Mouse (Mus musculus): ENCODE results near the gene Tspan32.
A peak's percentile ranks its signal among the peaks of the same experiment; 100 is the strongest.

The Tspan32 gene

DNA sequence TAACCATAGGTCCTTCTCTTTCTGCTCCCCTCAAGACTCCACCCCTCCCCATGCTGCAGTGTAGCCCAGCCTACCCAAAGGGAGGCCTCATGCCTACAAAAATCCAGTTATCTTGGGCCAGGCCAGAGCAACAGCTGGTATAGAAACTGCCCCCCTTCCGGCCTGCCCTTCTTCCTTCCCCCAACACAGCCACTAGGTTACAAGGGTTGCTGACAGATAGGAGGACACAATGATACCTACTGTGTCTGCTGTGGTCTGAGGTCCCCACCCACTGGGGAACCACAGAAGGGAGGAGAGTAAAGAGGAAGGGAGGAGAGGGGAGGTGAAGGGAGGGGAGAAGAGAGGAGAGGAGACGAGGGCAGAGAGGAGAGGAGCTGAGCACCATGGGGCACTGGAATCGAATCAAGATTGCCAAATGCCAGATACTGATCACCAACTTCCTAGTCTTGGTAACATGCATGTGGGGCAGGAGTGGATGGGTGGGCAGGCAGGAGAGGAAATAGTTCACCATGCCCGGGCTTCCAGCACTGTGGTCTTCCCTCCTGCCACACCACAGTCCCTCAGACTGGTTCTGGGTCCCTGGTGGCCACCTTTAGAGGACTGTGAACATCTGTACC is at the start of gene Tspan32:
Gene Tspan32 (plus strand): TSS at position 320 of the 617 bp plus-strand sequence.
- DNase-seq (ENCODE audit: low spot score), result no peak

DNA sequence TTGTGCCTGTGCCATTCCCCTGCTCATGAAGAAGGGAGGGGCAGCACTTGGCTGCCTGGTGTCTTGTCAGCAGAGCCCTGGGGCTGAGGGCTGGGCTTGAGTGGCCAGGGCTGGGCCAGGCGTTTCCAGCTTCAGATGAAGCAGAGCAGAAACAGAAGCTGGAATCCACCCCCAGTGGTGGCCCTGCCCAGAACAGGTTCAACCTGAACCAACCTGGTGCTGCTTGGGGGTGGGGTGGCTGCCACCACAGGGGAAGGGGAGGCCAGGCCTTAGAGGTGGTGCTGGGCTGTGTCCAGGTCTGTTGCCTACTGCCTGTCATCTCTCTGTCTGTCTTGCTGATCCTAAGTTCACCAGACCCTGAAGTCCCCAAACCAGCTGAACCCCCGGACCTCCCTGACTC is 48.8 kb upstream of the Tspan32 start:
- DNase-seq (ENCODE audit: low spot score), result no peak

DNA sequence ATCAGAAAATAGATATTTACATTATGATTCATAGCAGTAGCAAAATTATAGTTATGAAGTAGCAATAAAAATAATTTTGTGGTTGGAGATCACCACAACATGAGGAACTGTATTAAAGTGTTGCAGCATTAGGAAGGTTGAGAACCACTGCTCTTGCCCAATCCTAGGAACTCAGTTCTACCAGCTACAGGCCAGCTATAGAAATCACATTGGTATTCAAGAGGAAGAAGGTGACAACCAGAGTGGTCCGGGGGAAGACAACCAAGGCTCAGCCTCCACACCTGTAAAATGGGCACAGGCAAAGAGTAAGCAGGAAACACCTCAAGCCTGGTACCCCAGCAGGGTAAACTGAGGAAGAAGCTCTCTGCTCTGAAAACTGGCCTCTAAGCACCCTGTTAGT is 46.0 kb upstream of the Tspan32 start:
- no peak for DNase-seq (ENCODE audit: low spot score)

DNA sequence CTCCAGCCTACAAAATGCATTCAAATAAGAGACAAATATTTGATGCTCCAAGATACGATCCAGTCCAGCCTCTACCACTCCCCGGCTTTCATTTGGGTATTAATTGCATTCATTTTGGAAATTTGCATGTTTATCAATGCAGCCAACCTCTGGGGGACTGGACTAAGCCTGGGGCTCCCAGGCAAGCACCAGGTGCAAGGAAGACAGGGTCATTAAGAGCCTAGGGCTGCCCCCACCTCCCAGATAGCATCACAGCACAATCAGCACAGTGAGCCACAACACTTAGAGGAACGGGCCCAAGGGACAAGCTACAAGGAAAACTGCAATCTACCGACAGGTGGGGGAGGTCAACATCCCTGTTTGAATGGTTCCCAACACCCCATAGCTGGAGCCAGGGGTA is 45.1 kb upstream of the Tspan32 start:
- DNase-seq (ENCODE audit: low spot score), result no peak

GRCm38 (mm10) chr7:142967414-142967883 is 37.4 kb upstream of the Tspan32 start:
- DNase-seq (ENCODE audit: low spot score), result no peak

DNA sequence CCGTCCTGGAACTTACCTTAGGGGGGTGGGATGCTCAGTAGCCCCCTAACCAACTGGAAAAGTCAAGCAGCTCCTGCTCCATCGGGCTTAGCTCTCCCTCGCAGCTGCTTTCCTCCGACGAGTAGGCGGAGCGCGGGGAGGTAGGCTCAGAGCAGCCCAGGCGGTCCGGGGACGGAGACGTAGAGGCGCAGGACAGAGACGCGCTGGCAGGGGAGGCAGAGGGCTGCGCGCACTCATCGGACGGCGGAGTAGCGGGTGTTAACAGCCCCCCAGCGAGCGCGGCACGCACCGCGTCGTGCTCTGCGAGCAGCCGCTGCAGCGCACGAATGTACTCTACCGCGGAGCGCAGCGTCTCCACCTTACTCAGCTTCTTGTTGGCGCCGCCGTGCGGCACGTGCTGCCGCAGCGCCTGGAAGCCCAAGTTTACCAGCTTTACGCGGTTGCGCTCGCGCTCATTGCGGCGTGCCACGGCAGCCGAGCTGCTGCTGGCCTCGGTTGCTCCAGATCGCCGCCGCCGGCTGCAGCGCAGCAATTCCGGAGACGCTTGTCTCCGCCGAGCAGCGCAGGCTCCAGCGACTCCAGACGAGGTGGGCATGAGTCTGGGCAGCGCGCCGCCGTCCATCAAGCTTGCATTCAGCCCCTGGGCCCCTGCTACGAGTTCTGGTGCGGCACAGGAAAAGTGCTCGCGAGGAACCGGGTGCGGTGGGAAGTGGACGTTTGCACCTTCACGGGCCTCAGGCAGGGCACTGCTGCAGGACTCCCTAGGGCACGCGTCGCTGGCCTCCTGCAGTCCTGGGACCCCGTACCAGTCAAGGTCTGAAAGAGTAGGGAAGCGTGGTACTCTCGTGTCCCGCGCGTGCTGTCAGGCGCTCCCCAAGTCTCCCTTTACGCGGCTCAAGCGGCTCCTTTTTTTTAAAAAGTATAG is 36.7 kb upstream of the Tspan32 start:
- peak; percentile 21 for DNase-seq (ENCODE audit: low spot score)

- no peak for DNase-seq (ENCODE audit: low spot score)
These were observed 35.9 kb upstream of the Tspan32 start, which contains the start of gene Ascl2 for GRCm38 (mm10) chr7:142968809-142969511. TSS of gene Ascl2 (minus strand) at chr7:142969264.

- no peak for DNase-seq (ENCODE audit: low spot score)
These were observed 22.9 kb upstream of the Tspan32 start for GRCm38 (mm10) chr7:142981908-142982307.

GRCm38 (mm10) chr7:142985146-142985545 is 19.7 kb upstream of the Tspan32 start:
- no peak for DNase-seq (ENCODE audit: low spot score)

- no peak for DNase-seq (ENCODE audit: low spot score)
These were observed 17.1 kb upstream of the Tspan32 start for GRCm38 (mm10) chr7:142987718-142988117.

DNA sequence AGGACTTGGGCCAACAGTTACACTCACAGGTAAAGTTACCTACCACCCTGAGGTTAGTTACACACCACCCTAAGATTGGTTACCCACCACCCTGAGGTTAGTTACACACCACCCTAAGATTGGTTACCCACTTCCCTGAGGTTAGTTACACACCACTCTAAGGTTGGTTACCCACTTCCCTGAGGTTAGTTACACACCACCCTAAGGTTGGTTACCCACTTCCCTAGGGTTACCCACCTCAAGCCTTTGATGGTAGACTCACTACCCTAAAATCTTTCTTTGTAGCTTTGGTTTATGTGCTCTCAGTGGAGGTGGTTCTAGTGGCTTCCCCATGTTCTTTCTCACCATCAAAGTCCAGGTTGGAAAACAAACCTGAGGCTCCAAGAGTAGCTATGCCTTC is 9.8 kb upstream of the Tspan32 start:
- DNase-seq (ENCODE audit: low spot score), result no peak

DNA sequence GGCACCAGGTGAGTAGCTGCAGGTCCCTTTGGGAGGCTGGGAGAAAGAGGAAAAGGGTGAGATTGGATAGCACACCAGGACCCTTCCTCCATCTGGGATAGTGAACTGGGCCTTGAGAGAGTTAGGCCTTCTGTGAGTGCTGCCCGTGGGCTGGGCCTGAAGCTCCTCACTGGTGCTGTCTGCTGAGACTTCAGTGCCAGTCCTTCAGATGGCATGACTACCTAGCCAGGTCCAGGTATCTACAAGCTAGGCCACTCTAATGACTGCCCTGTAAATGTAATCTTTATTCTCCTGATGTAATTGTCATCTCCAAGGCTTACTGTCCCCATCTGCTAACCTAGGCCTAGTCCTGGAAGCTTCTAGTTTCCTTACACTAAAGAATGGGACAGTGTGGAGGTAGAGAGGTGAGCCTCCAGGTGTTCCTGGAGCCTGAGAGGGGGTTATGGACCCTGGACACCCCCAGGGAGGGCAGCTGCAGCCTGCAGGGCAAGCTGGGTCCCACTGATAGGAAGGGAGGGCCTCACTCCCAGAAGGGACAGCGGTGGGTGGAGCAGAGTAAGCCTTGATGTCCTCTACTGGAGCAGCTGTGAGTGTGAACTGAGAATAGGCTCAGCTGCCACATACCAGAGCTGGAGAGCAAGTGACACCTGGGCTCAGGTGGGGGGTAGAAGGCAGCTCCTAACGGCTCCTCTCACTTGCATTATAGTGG is 9.1 kb upstream of the Tspan32 start:
- DNase-seq (ENCODE audit: low spot score), result no peak

DNA sequence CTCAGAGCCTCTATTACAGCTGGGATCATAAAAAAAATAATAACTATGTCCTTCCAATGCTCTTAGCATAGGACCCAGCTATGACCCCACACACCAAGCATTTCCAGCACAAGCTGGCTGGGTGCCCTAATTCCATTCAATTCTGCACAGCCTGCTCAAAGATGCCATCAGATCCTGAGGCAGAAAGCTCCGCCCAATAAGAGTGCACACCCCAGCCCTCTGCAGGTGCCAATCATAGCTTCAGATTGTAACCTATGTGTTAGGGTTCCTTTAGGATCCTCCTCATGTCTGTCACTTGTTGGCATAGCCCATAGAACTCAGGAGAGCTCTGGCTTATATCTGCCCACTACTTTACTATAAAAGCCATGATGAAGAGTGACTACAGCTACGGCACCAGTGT is 7.8 kb upstream of the Tspan32 start:
- no peak for DNase-seq (ENCODE audit: low spot score)

DNA sequence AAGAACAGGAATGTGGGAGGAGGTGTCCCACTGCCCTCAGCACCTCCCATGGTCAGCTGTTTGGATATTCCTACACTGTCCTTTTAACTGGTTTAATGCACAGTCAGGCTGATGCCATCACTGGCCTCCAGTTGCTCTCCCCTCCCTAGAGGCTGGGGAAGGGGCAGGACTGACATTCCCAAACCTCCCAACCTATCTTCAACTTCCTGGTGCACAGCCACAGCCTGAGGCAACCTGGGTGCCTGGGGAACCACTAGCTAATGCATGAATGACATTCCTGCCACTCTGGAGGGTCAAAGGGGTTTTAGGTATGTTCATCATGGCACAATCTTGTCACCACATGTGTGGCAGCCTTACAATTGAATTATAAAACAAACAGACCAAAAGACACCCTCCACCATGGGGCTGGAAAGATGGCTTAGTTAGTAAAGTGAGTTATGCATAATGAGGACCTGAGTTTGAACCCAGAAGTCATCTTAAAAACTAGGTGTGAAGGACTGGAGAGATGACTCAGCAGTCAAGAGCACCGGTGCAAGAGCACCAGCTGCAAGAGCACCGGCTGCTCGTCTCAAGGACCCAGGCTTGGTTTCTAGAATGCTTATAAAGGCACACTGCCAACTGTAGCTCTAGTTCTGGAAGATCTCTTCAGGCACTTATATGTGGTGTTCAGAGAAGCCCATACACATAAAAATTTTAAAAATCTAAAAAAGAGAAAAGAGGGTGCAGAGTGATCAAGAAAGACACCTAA is 7.3 kb upstream of the Tspan32 start:
- DNase-seq (ENCODE audit: low spot score), result no peak

DNA sequence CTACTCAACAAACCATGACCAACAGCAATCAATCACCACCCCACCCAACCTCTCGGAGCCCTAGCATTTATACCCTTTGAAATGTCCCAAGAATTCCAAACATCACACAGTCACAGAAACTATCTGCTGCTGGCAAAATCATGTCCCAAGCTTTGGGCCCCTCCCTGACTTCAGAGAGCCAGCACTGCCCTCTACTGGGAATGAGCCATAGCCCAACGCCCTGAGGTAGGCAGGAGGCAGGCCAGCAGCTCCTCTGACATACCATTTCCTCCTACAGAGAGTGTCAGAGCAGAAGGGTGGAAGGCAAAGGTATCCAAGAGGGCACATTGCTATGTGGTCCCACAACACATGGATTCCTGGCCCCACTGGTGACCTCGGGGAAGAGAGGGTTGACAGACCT is 2.2 kb upstream of the Tspan32 start:
- DNase-seq (ENCODE audit: low spot score), result no peak

DNA sequence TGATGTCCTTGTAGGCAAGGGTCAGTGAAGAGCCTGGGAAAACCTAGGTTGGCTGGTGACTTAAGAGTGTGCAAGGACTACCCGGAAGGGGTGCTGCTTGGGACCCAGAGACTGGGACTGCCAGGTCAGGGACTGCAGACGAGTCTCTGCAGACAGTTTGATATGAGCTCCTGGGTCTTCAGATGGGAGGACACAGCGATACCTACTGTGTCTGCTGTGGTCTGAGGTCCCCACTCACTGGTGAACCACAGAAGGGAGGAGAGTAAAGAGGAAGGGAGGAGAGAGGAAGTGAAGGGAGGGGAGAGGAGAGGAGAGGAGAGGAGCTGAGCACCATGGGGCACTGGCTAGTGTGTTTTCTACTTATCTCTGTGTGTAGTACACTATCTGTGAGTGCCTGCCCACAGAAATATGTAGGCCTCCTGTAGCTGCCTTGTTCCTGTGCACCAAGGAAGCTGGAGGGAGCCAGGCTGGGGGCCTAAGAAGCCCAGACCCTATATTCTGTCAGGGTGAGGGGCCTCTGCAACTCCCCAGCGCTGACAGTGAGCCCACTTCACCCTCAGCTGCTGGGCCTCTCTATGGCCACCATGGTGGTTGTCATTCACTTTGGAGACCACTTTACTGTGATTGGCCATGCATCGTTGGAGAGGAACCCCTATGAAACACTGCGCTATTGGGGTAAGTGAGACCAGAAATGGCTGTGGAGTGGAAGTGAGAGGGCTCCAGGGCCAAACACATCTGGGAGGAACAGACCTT is 674 bp downstream of the Tspan32 start:
- no peak for DNase-seq (ENCODE audit: low spot score)

- DNase-seq (ENCODE audit: low spot score), result no peak
These were observed 1.4 kb downstream of the Tspan32 start for GRCm38 (mm10) chr7:143006097-143006755.

DNA sequence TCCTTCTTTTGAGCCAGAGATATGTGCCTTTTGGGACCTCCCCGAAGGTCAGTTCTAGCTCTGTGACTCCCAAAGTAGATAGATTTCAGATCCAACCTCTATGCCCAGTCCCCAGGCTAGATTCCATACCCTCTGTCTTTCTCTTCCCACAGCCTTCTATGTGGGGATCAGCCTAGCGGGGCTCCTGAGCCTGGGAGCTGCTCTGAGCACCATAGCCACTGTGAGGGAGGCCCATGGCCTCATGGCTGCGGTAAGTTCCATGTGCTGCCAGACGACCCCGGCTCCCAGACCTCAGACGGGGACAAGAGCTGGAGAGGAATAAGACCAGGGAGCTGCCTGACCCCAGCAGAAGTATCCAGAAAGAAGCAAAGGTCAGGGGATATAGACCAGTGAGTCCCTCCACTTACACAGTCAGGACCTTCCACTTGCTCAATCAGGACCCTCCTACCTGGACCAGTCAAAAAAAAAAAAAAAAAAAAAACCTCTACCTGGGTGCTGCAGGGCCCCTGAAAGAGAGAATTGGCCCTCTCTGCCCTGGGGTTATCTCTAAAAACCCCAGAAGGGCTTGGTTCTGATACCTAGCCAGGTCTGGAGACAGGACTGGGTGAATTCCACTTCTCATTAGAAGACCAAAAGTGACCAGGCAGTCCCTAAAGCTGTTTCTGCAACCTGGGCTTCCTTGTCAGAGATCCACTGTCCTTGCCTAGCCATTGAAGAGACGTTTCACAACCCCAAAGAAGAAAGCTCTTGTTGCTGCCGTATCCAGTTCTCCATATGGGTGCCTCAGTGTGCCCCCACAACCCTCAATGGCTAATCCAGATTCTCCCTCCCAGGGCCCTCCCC is 2.1 kb downstream of the Tspan32 start:
- DNase-seq (ENCODE audit: low spot score), result no peak

Measured in ovary, postnatal 10 days (tissue).